Mouse (Mus musculus) neural tube, embryonic 15.5 days (tissue): ENCODE results near the gene Eid2. TPM values are rescaled to one million over a fixed set of nuclear protein-coding genes. Genes with fewer than 3 reads are reported as not detected.

ENCODE experiments used
- ATAC-seq: fragments of 200-750 bp; cut with Nextera tagmentation; 2 replicates; pipeline ENCODE4 v1.8.0; 2017; ENCODE audit warnings: mild to moderate bottlenecking, moderate TSS enrichment, moderate library complexity; ENCODE audit not compliant: low FRiP score
- H3K27ac ChIP-seq: fragments of 300-500 bp; sonication (generic); replicated peaks from 2 replicates; pipeline ENCODE4 v1.5.1; 2015; ENCODE audit warnings: mild to moderate bottlenecking, inconsistent platforms
- H3K27me3 ChIP-seq: fragments of 300-500 bp; sonication (generic); replicated peaks from 2 replicates; pipeline ENCODE4 v1.6.1; 2015; ENCODE audit warnings: inconsistent platforms
- H3K36me3 ChIP-seq: fragments of 300-500 bp; sonication (generic); 2 replicates; pipeline ENCODE4 v1.6.1; 2015; ENCODE audit warnings: inconsistent platforms
- H3K4me1 ChIP-seq: fragments of 300-500 bp; sonication (generic); 2 replicates; pipeline ENCODE4 v1.6.1; 2015; ENCODE audit warnings: inconsistent platforms
- H3K4me2 ChIP-seq: fragments of 300-500 bp; sonication (generic); 2 replicates; pipeline ENCODE4 v1.6.1; 2015; ENCODE audit warnings: inconsistent platforms, mild to moderate bottlenecking, moderate library complexity
- H3K4me3 ChIP-seq: fragments of 300-500 bp; sonication (generic); replicated peaks from 2 replicates; pipeline ENCODE4 v1.5.1; 2015; ENCODE audit warnings: mild to moderate bottlenecking, inconsistent platforms
- H3K9ac ChIP-seq: fragments of 300-500 bp; sonication (generic); replicated peaks from 2 replicates; pipeline ENCODE4 v1.6.1; 2015; ENCODE audit warnings: mild to moderate bottlenecking, inconsistent platforms
- H3K9me3 ChIP-seq: fragments of 300-500 bp; sonication (generic); replicated peaks from 2 replicates; pipeline ENCODE4 v1.6.1; 2016; ENCODE audit warnings: inconsistent platforms
- WGBS: fragments of 180-500 bp; shearing (Covaris S2); methylation state at CpG from one replicate; pipeline ENCODE4 v1.1.7; 2015; ENCODE audit warnings: mixed read lengths; 5-methylcytosine and 5-hydroxymethylcytosine counted together
- polyA plus RNA-seq: library from polyadenylated mRNA; unstranded; fragments of >200 nt; fragmentation: Nextera tagmentation; extraction: Ambion mirVana; gene quantifications from 2 replicates; pipeline ENCODE4 v1.2.1, GENCODE M21; 2015

Eid2 gene
- polyA plus RNA-seq, 1 experiment from 2014 or later, result 18.2 TPM

- Histone ChIP-seq H3K36me3 (no peaks in the 10 kb centered on the region), H3K4me3 (peak overlapping the region; percentile 20), H3K4me2 (peak overlapping the region; percentile 54), H3K9me3 (no peaks in the 10 kb centered on the region), H3K9ac (no peak overlapping the region), H3K4me1 (peaks cover 47% of the 10 kb centered on the region), H3K27ac (no peak overlapping the region), H3K27me3 (peaks cover 5% of the 10 kb centered on the region; the same call in 1 of the 2 replicates)
- 11% methylated on average over 43 of the region's 43 CpGs for WGBS
- no peak for ATAC-seq
These were observed 31.4 kb downstream of the Eid2 start for GRCm38 (mm10) chr7:28298837-28299625.

GRCm38 (mm10) chr7:28301616-28302433 lies 34.1 kb downstream of the Eid2 start, which contains the start of gene Dll3:
TSS of gene Dll3 (minus strand) at chr7:28302238.
- peak; percentile 69 for ATAC-seq
- WGBS, result under 1% methylated on average over 30 of the region's 30 CpGs
- Histone ChIP-seq H3K4me1 (peaks cover 40% of the 10 kb centered on the region), H3K27me3 (peaks cover 5% of the 10 kb centered on the region; the same call in 1 of the 2 replicates), H3K9me3 (no peaks in the 10 kb centered on the region), H3K4me3 (peak within 1 kb of the TSS; percentile 44), H3K27ac (peak within 1 kb of the TSS; percentile 66), H3K36me3 (peaks cover 22% of the 10 kb centered on the region), H3K9ac (peak within 1 kb of the TSS; percentile 43), H3K4me2 (peak within 1 kb of the TSS; percentile 73)

GRCm38 (mm10) chr7:28305641-28306040 lies 38.0 kb downstream of the Eid2 start:
- Histone ChIP-seq H3K9ac (no peak overlapping the region), H3K4me3 (no peak overlapping the region), H3K4me2 (no peak overlapping the region), H3K27me3 (no peaks in the 10 kb centered on the region), H3K27ac (no peak overlapping the region), H3K4me1 (peaks cover 34% of the 10 kb centered on the region), H3K9me3 (no peaks in the 10 kb centered on the region), H3K36me3 (peaks cover 56% of the 10 kb centered on the region)
- 86% methylated on average over 10 of the region's 10 CpGs for WGBS
- no peak for ATAC-seq

- no peak overlapping the region for H3K9ac ChIP-seq
- H3K27ac ChIP-seq, result no peak overlapping the region
- H3K9me3 ChIP-seq, result no peaks in the 10 kb centered on the region
- peaks cover 35% of the 10 kb centered on the region for H3K4me1 ChIP-seq
- no peaks in the 10 kb centered on the region for H3K27me3 ChIP-seq
- H3K36me3 ChIP-seq, result peaks cover 56% of the 10 kb centered on the region
- no peak for ATAC-seq
- no peak overlapping the region for H3K4me2 ChIP-seq
- 88% methylated on average over 8 of the region's 8 CpGs for WGBS
- H3K4me3 ChIP-seq, result no peak overlapping the region
These were observed 38.5 kb downstream of the Eid2 start for GRCm38 (mm10) chr7:28306216-28306615.

- Histone ChIP-seq H3K36me3 (peaks cover 58% of the 10 kb centered on the region), H3K4me3 (no peak overlapping the region), H3K27ac (no peak overlapping the region), H3K4me1 (peaks cover 25% of the 10 kb centered on the region), H3K27me3 (no peaks in the 10 kb centered on the region), H3K9me3 (no peaks in the 10 kb centered on the region), H3K9ac (no peak overlapping the region), H3K4me2 (no peak overlapping the region)
- 35% methylated on average over 9 of the region's 9 CpGs for WGBS
- no peak for ATAC-seq
These were observed 42.1 kb downstream of the Eid2 start for GRCm38 (mm10) chr7:28309737-28310136.

- Histone ChIP-seq H3K27me3 (no peaks in the 10 kb centered on the region), H3K4me2 (peak overlapping the region; percentile 91), H3K4me1 (peaks cover 25% of the 10 kb centered on the region), H3K4me3 (peak overlapping the region; percentile 65), H3K9me3 (no peaks in the 10 kb centered on the region), H3K9ac (peak overlapping the region; percentile 88), H3K27ac (peak overlapping the region; percentile 73), H3K36me3 (peaks cover 58% of the 10 kb centered on the region)
- 6% methylated on average over 35 of the region's 35 CpGs for whole genome bisulfite sequencing
- peak; percentile 67 for ATAC-seq
These were observed 43.7 kb downstream of the Eid2 start for GRCm38 (mm10) chr7:28311151-28311925.

GRCm38 (mm10) chr7:28311926-28312543 lies 44.4 kb downstream of the Eid2 start, which contains the start of gene Timm50:
TSS of gene Timm50 (minus strand) at chr7:28312072.
- H3K27me3 ChIP-seq, result no peaks in the 10 kb centered on the region
- H3K9ac ChIP-seq, result peak within 1 kb of the TSS; percentile 88
- peak; percentile 96 for ATAC-seq
- H3K27ac ChIP-seq, result peak within 1 kb of the TSS; percentile 73
- H3K9me3 ChIP-seq, result no peaks in the 10 kb centered on the region
- peak within 1 kb of the TSS; percentile 65 for H3K4me3 ChIP-seq
- H3K36me3 ChIP-seq, result peaks cover 58% of the 10 kb centered on the region
- under 1% methylated on average over 45 of the region's 45 CpGs for WGBS
- H3K4me2 ChIP-seq, result peak within 1 kb of the TSS; percentile 91
- peaks cover 25% of the 10 kb centered on the region for H3K4me1 ChIP-seq

GRCm38 (mm10) chr7:28318036-28318435 lies 50.4 kb downstream of the Eid2 start:
- Histone ChIP-seq H3K36me3 (peaks cover 87% of the 10 kb centered on the region), H3K27ac (no peak overlapping the region), H3K4me2 (no peak overlapping the region), H3K4me3 (no peak overlapping the region), H3K9ac (no peak overlapping the region), H3K4me1 (no peaks in the 10 kb centered on the region), H3K27me3 (no peaks in the 10 kb centered on the region), H3K9me3 (no peaks in the 10 kb centered on the region)
- no peak for ATAC-seq
- WGBS, result 97% methylated on average over 3 of the region's 3 CpGs

GRCm38 (mm10) chr7:28318714-28319113 lies 51.0 kb downstream of the Eid2 start:
- no peak overlapping the region for H3K4me2 ChIP-seq
- no peak overlapping the region for H3K27ac ChIP-seq
- no peak overlapping the region for H3K4me3 ChIP-seq
- no peaks in the 10 kb centered on the region for H3K9me3 ChIP-seq
- 96% methylated on average over 17 of the region's 17 CpGs for WGBS
- peaks cover 94% of the 10 kb centered on the region for H3K36me3 ChIP-seq
- H3K4me1 ChIP-seq, result no peaks in the 10 kb centered on the region
- no peak overlapping the region for H3K9ac ChIP-seq
- no peak for ATAC-seq
- H3K27me3 ChIP-seq, result no peaks in the 10 kb centered on the region
